Mouse (Mus musculus): ENCODE data around the gene Gpr173. TPM values are rescaled to one million over a fixed set of nuclear protein-coding genes. Genes with fewer than 3 reads are reported as not detected.

Gene Gpr173
- polyA plus RNA-seq (2014; fragmentation: Nextera tagmentation; extraction: Ambion mirVana) = 4.2 and 4.8 TPM in 2 replicates

- Histone ChIP-seq H3K4me3 (ENCODE audit: low read depth, low read length) (peak within 1 kb of the TSS; percentile 47), H3K9me3 (ENCODE audit: control insufficient read depth, low read length) (no peaks in the 10 kb centered on the region), H3K4me1 (ENCODE audit: control insufficient read depth, insufficient read depth, low read length) (0 out of 2 replicates have a peak, but pooled peaks cover 5% of the 10 kb centered on the region), H3K27me3 (replicated peaks; ENCODE audit: control insufficient read depth, insufficient read depth, low read length) (peaks cover 24% of the 10 kb centered on the region), H3K36me3 (ENCODE audit: control insufficient read depth, insufficient read depth, low read length) (no peaks in the 10 kb centered on the region), H3K27ac (replicated peaks; ENCODE audit: low read depth, low read length) (peak within 1 kb of the TSS; percentile 56), H3K4me2 (ENCODE audit: low read depth, low read length) (peak within 1 kb of the TSS; percentile 61), H3K9ac (ENCODE audit: low read depth, low read length) (peak within 1 kb of the TSS; percentile 62)
- WGBS = 19% methylated on average over 20 of the region's 24 CpGs
- peak; percentile 83 for DNase-seq (ENCODE audit: low spot score)
- peak; percentile 98 for ATAC-seq (ENCODE audit: low read depth)
Observed at GRCm38 (mm10) chrX:152368397-152369273, at the start of gene Gpr173. Gene Gpr173, minus strand, starts transcription at chrX:152368704.

GRCm38 (mm10) chrX:152403251-152403650 lies 34.7 kb upstream of the Gpr173 start:
- DNase-seq (ENCODE audit: low spot score) = no peak

GRCm38 (mm10) chrX:152400096-152400495 lies 31.6 kb upstream of the Gpr173 start:
- Histone ChIP-seq H3K9me3 (ENCODE audit: control insufficient read depth, low read length) (no peaks in the 10 kb centered on the region), H3K36me3 (ENCODE audit: control insufficient read depth, insufficient read depth, low read length) (no peaks in the 10 kb centered on the region), H3K9ac (ENCODE audit: low read depth, low read length) (no peak overlapping the region), H3K27ac (replicated peaks; ENCODE audit: low read depth, low read length) (no peak overlapping the region), H3K4me3 (ENCODE audit: low read depth, low read length) (no peak overlapping the region), H3K4me1 (ENCODE audit: control insufficient read depth, insufficient read depth, low read length) (no peaks in the 10 kb centered on the region), H3K4me2 (ENCODE audit: low read depth, low read length) (no peak overlapping the region), H3K27me3 (replicated peaks; ENCODE audit: control insufficient read depth, insufficient read depth, low read length) (peaks cover 37% of the 10 kb centered on the region)
- ATAC-seq (ENCODE audit: low read depth) (no peak), DNase-seq (ENCODE audit: low spot score) (no peak)
- WGBS = 69% methylated on average over 2 of the region's 2 CpGs

More at GRCm38 (mm10) chrX:152403251-152403650, 34.7 kb upstream of the Gpr173 start:
- Histone ChIP-seq H3K4me2 (ENCODE audit: low read depth, low read length) (no peak overlapping the region), H3K36me3 (ENCODE audit: control insufficient read depth, insufficient read depth, low read length) (no peaks in the 10 kb centered on the region), H3K27me3 (replicated peaks; ENCODE audit: control insufficient read depth, insufficient read depth, low read length) (peaks cover 38% of the 10 kb centered on the region), H3K9me3 (ENCODE audit: control insufficient read depth, low read length) (no peaks in the 10 kb centered on the region), H3K4me1 (ENCODE audit: control insufficient read depth, insufficient read depth, low read length) (no peaks in the 10 kb centered on the region), H3K4me3 (ENCODE audit: low read depth, low read length) (no peak overlapping the region), H3K27ac (replicated peaks; ENCODE audit: low read depth, low read length) (no peak overlapping the region), H3K9ac (ENCODE audit: low read depth, low read length) (no peak overlapping the region)
- ATAC-seq (ENCODE audit: low read depth) = no peak
- 89% methylated on average over 1 of the region's 1 CpGs for WGBS

GRCm38 (mm10) chrX:152368054-152368396 lies 479 bp downstream of the Gpr173 start:
- Histone ChIP-seq H3K27me3 (replicated peaks; ENCODE audit: control insufficient read depth, insufficient read depth, low read length) (peaks cover 28% of the 10 kb centered on the region), H3K9ac (ENCODE audit: low read depth, low read length) (peak overlapping the region; percentile 62), H3K27ac (replicated peaks; ENCODE audit: low read depth, low read length) (no peak overlapping the region), H3K4me3 (ENCODE audit: low read depth, low read length) (peak overlapping the region; percentile 47), H3K4me1 (ENCODE audit: control insufficient read depth, insufficient read depth, low read length) (0 out of 2 replicates have a peak, but pooled peaks cover 5% of the 10 kb centered on the region), H3K4me2 (ENCODE audit: low read depth, low read length) (peak overlapping the region; percentile 61), H3K9me3 (ENCODE audit: control insufficient read depth, low read length) (no peaks in the 10 kb centered on the region), H3K36me3 (ENCODE audit: control insufficient read depth, insufficient read depth, low read length) (no peaks in the 10 kb centered on the region)
- ATAC-seq (ENCODE audit: low read depth) (no peak), DNase-seq (ENCODE audit: low spot score) (no peak)
- WGBS = 18% methylated on average over 4 of the region's 4 CpGs

- ATAC-seq (ENCODE audit: low read depth) (no peak), DNase-seq (ENCODE audit: low spot score) (no peak)
- no peaks in the 10 kb centered on the region for H3K36me3 ChIP-seq (ENCODE audit: control insufficient read depth, insufficient read depth, low read length)
- no peaks in the 10 kb centered on the region for H3K9me3 ChIP-seq (ENCODE audit: control insufficient read depth, low read length)
- no peak overlapping the region for H3K9ac ChIP-seq (ENCODE audit: low read depth, low read length)
- no peak overlapping the region for H3K4me2 ChIP-seq (ENCODE audit: low read depth, low read length)
- H3K27me3 ChIP-seq (replicated peaks; ENCODE audit: control insufficient read depth, insufficient read depth, low read length) = peaks cover 27% of the 10 kb centered on the region; the same call in 1 of the 2 replicates
- no peak overlapping the region for H3K4me3 ChIP-seq (ENCODE audit: low read depth, low read length)
- 0 out of 2 replicates have a peak, but pooled peaks cover 5% of the 10 kb centered on the region for H3K4me1 ChIP-seq (ENCODE audit: control insufficient read depth, insufficient read depth, low read length)
- 79% methylated on average over 2 of the region's 2 CpGs for WGBS
- H3K27ac ChIP-seq (replicated peaks; ENCODE audit: low read depth, low read length) = no peak overlapping the region
Observed at GRCm38 (mm10) chrX:152366418-152366817, 2.1 kb downstream of the Gpr173 start.

- no peak overlapping the region for H3K9ac ChIP-seq (ENCODE audit: low read depth, low read length)
- no peak overlapping the region for H3K27ac ChIP-seq (replicated peaks; ENCODE audit: low read depth, low read length)
- no peaks in the 10 kb centered on the region for H3K4me1 ChIP-seq (ENCODE audit: control insufficient read depth, insufficient read depth, low read length)
- ATAC-seq (ENCODE audit: low read depth) (peak; percentile 86), DNase-seq (ENCODE audit: low spot score) (peak; percentile 69)
- H3K9me3 ChIP-seq (ENCODE audit: control insufficient read depth, low read length) = no peaks in the 10 kb centered on the region
- H3K4me3 ChIP-seq (ENCODE audit: low read depth, low read length) = no peak overlapping the region
- H3K4me2 ChIP-seq (ENCODE audit: low read depth, low read length) = no peak overlapping the region
- 27% methylated on average over 5 of the region's 5 CpGs for WGBS
- peaks cover 13% of the 10 kb centered on the region for H3K27me3 ChIP-seq (replicated peaks; ENCODE audit: control insufficient read depth, insufficient read depth, low read length)
- H3K36me3 ChIP-seq (ENCODE audit: control insufficient read depth, insufficient read depth, low read length) = no peaks in the 10 kb centered on the region
Observed at GRCm38 (mm10) chrX:152352553-152353153, 15.9 kb downstream of the Gpr173 start.

- Histone ChIP-seq H3K9me3 (ENCODE audit: control insufficient read depth, low read length) (no peaks in the 10 kb centered on the region), H3K36me3 (ENCODE audit: control insufficient read depth, insufficient read depth, low read length) (no peaks in the 10 kb centered on the region), H3K4me3 (ENCODE audit: low read depth, low read length) (no peak overlapping the region), H3K4me1 (ENCODE audit: control insufficient read depth, insufficient read depth, low read length) (no peaks in the 10 kb centered on the region), H3K9ac (ENCODE audit: low read depth, low read length) (no peak overlapping the region), H3K4me2 (ENCODE audit: low read depth, low read length) (no peak overlapping the region), H3K27me3 (replicated peaks; ENCODE audit: control insufficient read depth, insufficient read depth, low read length) (peaks cover 31% of the 10 kb centered on the region), H3K27ac (replicated peaks; ENCODE audit: low read depth, low read length) (no peak overlapping the region)
- DNase-seq (ENCODE audit: low spot score) (no peak), ATAC-seq (ENCODE audit: low read depth) (no peak)
- WGBS = 96% methylated on average over 14 of the region's 14 CpGs
Observed at GRCm38 (mm10) chrX:152347041-152347440, 21.5 kb downstream of the Gpr173 start.

GRCm38 (mm10) chrX:152346587-152346986 lies 21.9 kb downstream of the Gpr173 start:
- Histone ChIP-seq H3K36me3 (ENCODE audit: control insufficient read depth, insufficient read depth, low read length) (no peaks in the 10 kb centered on the region), H3K27me3 (replicated peaks; ENCODE audit: control insufficient read depth, insufficient read depth, low read length) (peaks cover 36% of the 10 kb centered on the region), H3K9ac (ENCODE audit: low read depth, low read length) (no peak overlapping the region), H3K9me3 (ENCODE audit: control insufficient read depth, low read length) (no peaks in the 10 kb centered on the region), H3K4me3 (ENCODE audit: low read depth, low read length) (no peak overlapping the region), H3K27ac (replicated peaks; ENCODE audit: low read depth, low read length) (no peak overlapping the region), H3K4me1 (ENCODE audit: control insufficient read depth, insufficient read depth, low read length) (no peaks in the 10 kb centered on the region), H3K4me2 (ENCODE audit: low read depth, low read length) (no peak overlapping the region)
- DNase-seq (ENCODE audit: low spot score) (no peak), ATAC-seq (ENCODE audit: low read depth) (no peak)
- WGBS = 91% methylated on average over 15 of the region's 15 CpGs
